Comparison of ENCODE assay signal across 18 mouse cellular contexts in genomic region chr6:15825236-15825635, GRCm38 (mm10).
"Had no signal": no experiment of that assay in that cellular context is flagged by ENCODE, and none has a peak within 500 bp of the region (broad histone marks: within the 10 kb centered on the region; RNA-seq: fewer than 3 reads in every experiment).

No protein-coding gene starts in this region.

- H3K27ac ChIP-seq: lung, embryonic 15.5 days; macrophage; midbrain, embryonic 13.5 days; midbrain, embryonic 15.5 days; neural tube, embryonic 12.5 days; stomach, embryonic 15.5 days; stomach, postnatal 0 days had no signal

- H3K4me3 ChIP-seq: lung, embryonic 15.5 days; megakaryocyte, embryonic 14.5 days; midbrain, embryonic 13.5 days; midbrain, embryonic 15.5 days; neural tube, embryonic 12.5 days; stomach, embryonic 15.5 days had no signal

- DNase-seq: liver, postnatal 0 days; lung, adult 2 months; lung, postnatal 14 days; lung, postnatal 36 days; right cerebral cortex, postnatal 14 days; thymus, adult 2 months; thymus, postnatal 25 days; thymus, postnatal 4 days had no signal

- H3K36me3 ChIP-seq: lung, embryonic 15.5 days; midbrain, embryonic 13.5 days; midbrain, embryonic 15.5 days; neural tube, embryonic 12.5 days; stomach, embryonic 15.5 days had no signal

- H3K27me3 ChIP-seq: lung, embryonic 15.5 days; megakaryocyte, embryonic 14.5 days; midbrain, embryonic 13.5 days; midbrain, embryonic 15.5 days; neural tube, embryonic 12.5 days; stomach, embryonic 15.5 days had no signal

- H3K4me1 ChIP-seq: lung, embryonic 15.5 days; megakaryocyte, embryonic 14.5 days; midbrain, embryonic 13.5 days; midbrain, embryonic 15.5 days; neural tube, embryonic 12.5 days; stomach, embryonic 15.5 days had no signal

- H3K9me3 ChIP-seq: lung, embryonic 15.5 days; megakaryocyte, embryonic 14.5 days; midbrain, embryonic 13.5 days; midbrain, embryonic 15.5 days; neural tube, embryonic 12.5 days; stomach, embryonic 15.5 days had no signal

- H3K4me2 ChIP-seq: lung, embryonic 15.5 days; midbrain, embryonic 11.5 days; midbrain, embryonic 13.5 days; midbrain, embryonic 15.5 days; neural tube, embryonic 12.5 days; stomach, embryonic 15.5 days had no signal

- ATAC-seq: liver, postnatal 0 days; lung, postnatal 0 days; midbrain, embryonic 13.5 days; midbrain, embryonic 15.5 days had no signal

- H3K9ac ChIP-seq: liver, postnatal 0 days; lung, embryonic 15.5 days; midbrain, embryonic 13.5 days; midbrain, embryonic 15.5 days; neural tube, embryonic 12.5 days; stomach, embryonic 15.5 days had no signal
